Mouse (Mus musculus) adrenal gland, postnatal 36 days (tissue): ENCODE data around the gene Egln2. TPM values are rescaled to one million over a fixed set of nuclear protein-coding genes. Genes with fewer than 3 reads are reported as not detected.

Experiments
- DNase-seq, 2 experiments: peaks; one replicate each; pipeline ENCODE4 v3.0.0; 2021; ENCODE audit warnings: mixed read lengths in 1 of 2
- microRNA-seq: library from miRNA; unstranded; fragments of <30 nt; microRNA quantifications from one replicate; pipeline ENCODE4 v1.2.0, GENCODE M21; 2021
- total RNA-seq, 2 experiments: library from RNA; stranded (reverse); gene quantifications; 2 replicates each; pipeline ENCODE4 v1.2.3; 2021

Egln2 gene
- total RNA-seq, 2 experiments from 2014 or later = 86.0 to 106 TPM

- DNase-seq = no peak
Observed at GRCm38 (mm10) chr7:27133757-27134156, 32.8 kb downstream of the Egln2 start.

DNA sequence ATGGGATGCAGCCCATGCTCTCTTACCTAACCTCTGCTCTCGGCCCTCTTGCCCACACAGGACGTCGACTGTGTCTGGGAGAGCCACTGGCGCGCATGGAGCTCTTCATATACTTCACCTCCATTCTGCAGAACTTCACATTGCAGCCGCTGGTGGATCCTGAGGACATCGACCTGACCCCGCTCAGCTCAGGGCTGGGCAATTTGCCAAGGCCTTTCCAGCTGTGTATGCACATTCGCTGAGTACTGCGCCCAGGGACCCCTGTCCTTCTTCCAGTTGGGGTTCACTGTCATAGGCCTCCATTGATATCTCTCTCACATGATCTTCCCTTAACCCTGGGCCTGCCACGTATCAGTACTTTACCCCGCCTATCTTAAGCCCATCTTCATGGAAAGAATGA, 33.4 kb downstream of the Egln2 start:
- DNase-seq = peak; percentile 27 to 39

- peak; percentile 55 to 75 for DNase-seq
Observed at GRCm38 (mm10) chr7:27132588-27132987, 34.0 kb downstream of the Egln2 start.

DNA sequence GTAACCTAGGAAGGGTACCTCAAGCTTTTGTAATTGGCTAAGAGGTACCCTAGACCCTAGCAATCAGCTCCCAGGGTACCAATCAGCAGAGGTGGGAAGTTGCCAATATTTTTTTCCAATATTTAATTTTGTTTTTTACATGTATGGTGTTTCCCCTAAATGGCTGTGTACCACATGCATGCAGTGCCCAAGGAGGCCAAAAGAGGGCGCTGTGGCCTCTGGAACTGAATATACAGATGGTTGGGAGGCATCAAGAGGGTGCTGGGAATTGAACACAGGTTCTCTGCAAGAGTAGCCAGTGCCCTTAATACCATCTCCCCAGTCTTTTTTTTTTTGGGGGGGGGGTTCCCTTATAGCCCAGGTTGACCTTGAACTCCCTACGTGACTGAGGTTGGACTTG, 35.2 kb downstream of the Egln2 start:
- no peak for DNase-seq

DNA sequence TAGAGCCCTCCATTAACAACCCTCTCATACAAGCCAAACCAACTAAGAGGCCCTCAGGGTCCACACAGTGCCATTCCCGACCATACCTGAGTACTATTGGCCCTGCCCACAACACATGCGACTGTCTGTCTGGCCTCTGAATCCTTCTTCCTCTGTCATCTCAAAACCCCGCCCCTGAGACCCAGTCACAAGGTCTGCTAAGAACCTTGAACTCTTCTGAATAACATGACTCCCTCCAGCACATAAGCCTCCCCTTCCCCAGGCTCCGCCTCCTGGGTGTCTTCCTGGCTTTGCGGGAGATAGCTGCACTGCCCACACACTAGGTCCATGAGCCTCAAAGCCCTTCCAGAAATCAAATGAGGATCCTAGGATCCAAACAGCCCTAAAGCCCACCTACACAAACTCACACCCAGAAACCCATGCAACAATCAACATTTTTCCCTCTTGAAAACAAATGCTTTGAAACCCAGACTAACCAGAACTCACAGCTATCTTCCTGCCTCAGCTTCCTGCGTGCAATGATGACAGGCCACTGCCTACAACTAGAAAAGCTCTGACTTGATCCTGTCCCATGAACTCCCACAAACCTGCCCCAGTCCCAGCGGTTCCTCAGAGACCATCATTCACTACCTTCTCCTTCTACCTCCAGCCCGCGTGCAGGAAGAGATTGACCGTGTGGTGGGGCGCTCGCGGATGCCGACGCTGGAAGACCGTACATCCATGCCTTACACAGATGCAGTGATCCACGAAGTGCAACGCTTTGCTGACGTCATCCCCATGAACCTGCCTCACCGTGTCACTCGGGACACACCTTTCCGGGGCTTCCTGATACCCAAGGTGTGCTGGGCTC, 35.9 kb downstream of the Egln2 start:
- peak; percentile 13 to 27 for DNase-seq

- DNase-seq = no peak
Observed at GRCm38 (mm10) chr7:27129811-27130210, 36.8 kb downstream of the Egln2 start.

GRCm38 (mm10) chr7:27128946-27129345, 37.7 kb downstream of the Egln2 start:
- DNase-seq = no peak

- DNase-seq = peak; percentile 50 to 58
Observed at GRCm38 (mm10) chr7:27128162-27128561, 38.4 kb downstream of the Egln2 start.

GRCm38 (mm10) chr7:27124969-27125368, 41.6 kb downstream of the Egln2 start:
- DNase-seq = no peak

GRCm38 (mm10) chr7:27124305-27124832, 42.2 kb downstream of the Egln2 start:
- DNase-seq = no peak

GRCm38 (mm10) chr7:27119676-27120075, 46.9 kb downstream of the Egln2 start, which contains the start of gene Cyp2f2:
TSS of gene Cyp2f2 (plus strand) at chr7:27119909.
- DNase-seq = peak; percentile 54 to 76

- peak; percentile 44 to 50 for DNase-seq
Observed at GRCm38 (mm10) chr7:27118033-27118511, 48.5 kb downstream of the Egln2 start.

DNA sequence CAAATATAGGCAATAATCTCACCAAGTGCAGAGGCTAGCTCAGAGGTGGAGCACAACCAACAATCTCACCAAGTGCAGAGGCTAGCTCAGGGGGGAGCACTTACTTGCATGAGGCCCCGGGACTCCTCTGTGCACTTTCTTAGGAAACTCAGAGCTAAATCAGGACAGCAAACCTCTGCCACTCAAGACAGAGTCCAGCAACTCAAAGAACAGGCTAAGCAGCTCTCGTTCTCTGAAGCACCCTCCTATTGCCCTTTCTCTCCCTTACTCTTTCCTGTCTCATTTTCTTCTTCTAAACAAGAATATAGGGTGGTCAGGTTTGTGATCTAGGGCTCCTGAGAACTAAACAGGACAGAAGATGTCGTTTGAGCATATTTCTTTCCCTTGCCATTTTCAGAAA, 54.6 kb downstream of the Egln2 start:
- DNase-seq = no peak

- DNase-seq = no peak
Observed at GRCm38 (mm10) chr7:27111038-27111437, 55.6 kb downstream of the Egln2 start.

- no peak for DNase-seq
Observed at GRCm38 (mm10) chr7:27110327-27110726, 56.3 kb downstream of the Egln2 start.

Small RNA genes within 50 kb of the gene (microRNA-seq; reads per million reads assigned to microRNA genes)
- gene Mir1191 = not detected
- gene Mir3101 = not detected

Other genes starting within 250 kb of the Egln2 start
- not detected for gene Cyp2a22, start 227.4 kb downstream of the Egln2 start, total RNA-seq
- under 1 TPM; 0.30 to 0.79 TPM for gene Cyp2a12, start 137.7 kb downstream of the Egln2 start, total RNA-seq
- gene Cyp2f2, start 46.9 kb downstream of the Egln2 start, total RNA-seq = 100 to 1,000 TPM in 1 of 2 experiments, 1 to 10 TPM in 1; 1.7 to 817 TPM
- gene Cyp2t4, start 13.1 kb downstream of the Egln2 start, total RNA-seq = not detected
- 10 to 100 TPM; 50.9 to 59.0 TPM for gene Rab4b, start 12.1 kb upstream of the Egln2 start, total RNA-seq
- not detected for gene Gm21983, start 14.3 kb upstream of the Egln2 start, total RNA-seq
- under 1 TPM; 0.50 to 0.56 TPM for gene Mia, start 14.4 kb upstream of the Egln2 start, total RNA-seq
- gene BC024978, start 29.0 kb upstream of the Egln2 start, total RNA-seq = 10 to 100 TPM; 21.0 to 25.0 TPM
- gene Snrpa, start 29.5 kb upstream of the Egln2 start, total RNA-seq = 10 to 100 TPM; 78.6 to 84.2 TPM
- gene Itpkc, start 61.9 kb upstream of the Egln2 start, total RNA-seq = 10 to 100 TPM; 14.0 to 14.6 TPM
- 10 to 100 TPM; 41.3 to 70.6 TPM for gene Coq8b, start 66.2 kb upstream of the Egln2 start, total RNA-seq
- 10 to 100 TPM in 1 of 2 experiments, 1 to 10 TPM in 1; 8.8 to 10.1 TPM for gene Numbl, start 91.6 kb upstream of the Egln2 start, total RNA-seq
- 10 to 100 TPM; 77.8 to 94.6 TPM for gene Ltbp4, start 170.9 kb upstream of the Egln2 start, total RNA-seq
- 10 to 100 TPM; 22.3 TPM for gene Shkbp1, start 189.2 kb upstream of the Egln2 start, total RNA-seq
- gene Gm20479, start 190.6 kb upstream of the Egln2 start, total RNA-seq = 1 to 10 TPM in 1 of 2 experiments, not detected in 1; 6.1 TPM